Mouse (Mus musculus) testis, adult 2 months (tissue): ENCODE data around the gene Hmga1. TPM values are rescaled to one million over a fixed set of nuclear protein-coding genes. Genes with fewer than 3 reads are reported as not detected.
A peak's percentile ranks its signal among the peaks of the same experiment; 100 is the strongest.

ENCODE experiments used
- H3K27ac ChIP-seq: fragments of 200-500 bp; 2 replicates; pipeline ENCODE4 v1.5.1; 2012; ENCODE audit warnings: low read depth, low read length; ENCODE audit not compliant: control insufficient read depth, insufficient read depth
- H3K27me3 ChIP-seq: fragments of 200-500 bp; 2 replicates; pipeline ENCODE4 v1.6.1; 2012; ENCODE audit warnings: mild to moderate bottlenecking, low read length, moderate library complexity; ENCODE audit not compliant: control insufficient read depth, insufficient read depth
- H3K36me3 ChIP-seq: fragments of 200-500 bp; 2 replicates; pipeline ENCODE4 v1.6.1; 2012; ENCODE audit warnings: mild to moderate bottlenecking, low read length; ENCODE audit not compliant: control insufficient read depth, insufficient read depth
- H3K4me1 ChIP-seq: fragments of 200-500 bp; 2 replicates; pipeline ENCODE4 v1.6.1; 2012; ENCODE audit warnings: low read length; ENCODE audit not compliant: control insufficient read depth, insufficient read depth
- H3K4me3 ChIP-seq: fragments of 200-500 bp; 2 replicates; pipeline ENCODE4 v1.5.1; 2012; ENCODE audit warnings: low read depth, mild to moderate bottlenecking, low read length, moderate library complexity, mixed read lengths; ENCODE audit not compliant: control insufficient read depth
- CTCF ChIP-seq: fragments of 200-500 bp; IDR thresholded peaks from 2 replicates; pipeline ENCODE4 v1.5.1; 2012; ENCODE audit warnings: low read depth, mild to moderate bottlenecking, inconsistent platforms, low read length, moderate library complexity; ENCODE audit not compliant: control insufficient read depth, insufficient read depth, insufficient replicate concordance
- POLR2A ChIP-seq: fragments of 200-500 bp; IDR thresholded peaks from 2 replicates; pipeline ENCODE4 v1.6.1; 2012; ENCODE audit warnings: low read depth, mild to moderate bottlenecking, inconsistent platforms, low read length, moderate library complexity; ENCODE audit not compliant: control insufficient read depth
- polyA plus RNA-seq: library from polyadenylated mRNA; depleted of rRNA; stranded (reverse); fragments of >200 nt; gene quantifications from 2 replicates; pipeline ENCODE4 v1.2.3, GENCODE M21; 2012; rRNA removed

The Hmga1 gene
- polyA plus RNA-seq, result 64.3 and 68.4 TPM in 2 replicates

DNA sequence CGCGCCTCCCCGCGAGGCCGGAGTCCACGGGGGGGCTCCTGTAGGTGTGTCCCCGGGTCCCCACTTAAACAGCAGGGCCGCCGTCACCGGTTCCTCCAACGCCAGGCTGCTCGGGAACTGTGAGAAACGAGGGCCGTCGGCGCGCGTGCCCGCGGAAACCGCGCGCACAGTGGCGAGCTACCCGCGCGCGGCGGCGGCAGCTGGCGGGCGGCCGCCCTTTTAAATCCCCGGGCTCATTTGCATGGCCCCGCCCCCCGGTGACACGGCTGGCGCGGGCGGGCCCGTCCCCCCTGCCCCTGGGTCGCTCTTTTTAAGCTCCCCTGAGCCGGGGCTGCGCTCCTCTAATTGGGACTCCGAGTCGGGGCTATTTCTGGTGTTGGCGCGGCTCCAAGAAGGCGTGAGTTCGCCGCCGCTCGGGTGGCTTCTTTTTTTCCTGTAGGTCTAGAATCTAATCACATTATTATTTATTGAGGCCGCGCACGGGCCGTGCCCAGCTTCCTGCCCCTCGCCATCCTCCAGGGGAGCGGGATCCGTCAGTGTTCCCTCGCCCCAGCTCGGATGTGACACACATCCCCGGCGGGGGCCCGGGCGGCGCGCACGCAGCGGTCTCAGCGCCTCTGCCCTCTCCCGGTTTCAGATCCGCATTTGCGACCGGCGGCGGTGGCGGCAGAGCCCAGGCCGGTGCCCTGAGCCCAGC, at the start of gene Hmga1:
Gene Hmga1 (plus strand): TSS at position 183 of the 697 bp plus-strand sequence.
- no peaks in the 10 kb centered on the region; the same call in 1 of the 2 replicates for H3K36me3 ChIP-seq
- H3K4me1 ChIP-seq, result peaks cover 23% of the 10 kb centered on the region
- H3K27ac ChIP-seq, result peak within 1 kb of the TSS; percentile 79
- H3K4me3 ChIP-seq, result peak within 1 kb of the TSS; percentile 82
- no peaks in the 10 kb centered on the region for H3K27me3 ChIP-seq
- TF ChIP-seq POLR2A, result peak; percentile 83
- TF ChIP-seq CTCF, result no peak

GRCm38 (mm10) chr17:27506871-27507590, 49.3 kb upstream of the Hmga1 start:
- TF ChIP-seq POLR2A, result no peak
- no peak for TF ChIP-seq CTCF
- Histone ChIP-seq H3K4me3 (no peak overlapping the region), H3K36me3 (no peaks in the 10 kb centered on the region), H3K27me3 (no peaks in the 10 kb centered on the region; the same call in 1 of the 2 replicates), H3K4me1 (peaks cover 10% of the 10 kb centered on the region), H3K27ac (no peak overlapping the region)

DNA sequence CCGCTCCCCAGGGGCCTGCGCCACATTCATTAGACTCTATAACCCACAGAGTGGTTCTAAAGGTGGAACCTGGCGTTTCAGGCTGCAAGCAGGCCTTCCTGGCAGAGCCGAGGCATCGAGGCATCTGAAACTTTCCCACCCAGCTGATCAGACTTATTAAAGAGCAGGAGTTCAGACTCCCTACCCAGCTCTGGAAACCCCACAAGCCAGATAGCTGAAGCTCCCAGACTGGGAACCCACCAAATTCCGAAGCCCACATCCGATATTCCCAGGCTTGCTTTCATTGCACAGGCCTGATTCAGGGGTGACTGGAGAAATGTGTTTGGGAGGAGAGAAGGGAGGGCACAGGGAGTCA, 48.7 kb upstream of the Hmga1 start:
- no peaks in the 10 kb centered on the region for H3K36me3 ChIP-seq
- H3K27ac ChIP-seq, result no peak overlapping the region
- TF ChIP-seq CTCF, result no peak
- TF ChIP-seq POLR2A, result no peak
- no peaks in the 10 kb centered on the region for H3K27me3 ChIP-seq
- peaks cover 12% of the 10 kb centered on the region for H3K4me1 ChIP-seq
- no peak overlapping the region for H3K4me3 ChIP-seq

DNA sequence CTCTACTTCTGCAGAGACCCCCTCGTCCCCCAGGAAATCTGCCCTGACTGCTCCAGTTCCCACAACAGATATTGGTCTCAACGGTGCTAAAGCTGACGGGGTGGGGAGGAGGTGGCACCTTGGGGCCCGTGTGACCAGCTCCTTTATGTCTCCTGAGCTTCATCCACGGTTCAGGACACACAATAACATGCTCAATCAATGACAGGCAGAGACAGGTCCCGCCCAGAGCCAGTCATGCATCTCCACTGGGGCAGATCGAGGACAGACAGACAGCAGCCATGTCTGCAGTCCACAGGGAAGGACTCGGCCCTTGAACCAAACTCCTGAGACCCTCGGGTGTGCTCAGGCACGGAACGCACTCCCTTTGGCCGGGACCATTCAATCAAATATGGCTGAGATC, 48.3 kb upstream of the Hmga1 start:
- Histone ChIP-seq H3K27ac (no peak overlapping the region), H3K36me3 (no peaks in the 10 kb centered on the region), H3K4me1 (peaks cover 9% of the 10 kb centered on the region)

DNA sequence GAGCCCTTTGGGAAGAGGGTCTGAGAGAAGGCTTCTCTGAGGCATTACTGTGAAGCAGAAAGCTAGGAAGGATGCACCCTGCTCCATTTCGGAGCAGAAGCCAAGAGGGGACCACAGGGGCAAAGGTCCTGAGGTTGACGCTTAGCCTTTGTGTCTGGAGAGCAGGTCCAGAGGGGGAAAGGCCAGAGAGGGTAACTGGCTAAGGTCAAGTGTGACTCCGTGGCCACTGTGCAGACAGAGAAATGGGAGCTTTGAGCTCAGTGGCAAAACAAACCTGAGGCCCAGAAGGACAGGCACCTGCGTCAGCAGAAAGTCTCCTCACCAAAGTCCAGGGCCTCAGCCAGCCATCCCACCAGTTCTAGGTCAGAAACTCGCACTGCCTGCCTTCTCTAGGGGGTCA, 47.8 kb upstream of the Hmga1 start:
- Histone ChIP-seq H3K4me3 (no peak overlapping the region), H3K27ac (no peak overlapping the region), H3K27me3 (no peaks in the 10 kb centered on the region), H3K36me3 (no peaks in the 10 kb centered on the region), H3K4me1 (peaks cover 9% of the 10 kb centered on the region)
- TF ChIP-seq POLR2A, result no peak
- TF ChIP-seq CTCF, result no peak

More for the DNA sequence above, 48.3 kb upstream of the Hmga1 start:
- H3K4me3 ChIP-seq, result no peak overlapping the region
- no peaks in the 10 kb centered on the region for H3K27me3 ChIP-seq
- TF ChIP-seq CTCF (no peak), POLR2A (no peak)

- H3K4me1 ChIP-seq, result peaks cover 11% of the 10 kb centered on the region
Measured at GRCm38 (mm10) chr17:27509056-27509455, 47.2 kb upstream of the Hmga1 start.

GRCm38 (mm10) chr17:27510258-27511124, 45.8 kb upstream of the Hmga1 start:
- Histone ChIP-seq H3K4me3 (no peak overlapping the region), H3K27ac (no peak overlapping the region), H3K27me3 (no peaks in the 10 kb centered on the region), H3K4me1 (peaks cover 11% of the 10 kb centered on the region), H3K36me3 (no peaks in the 10 kb centered on the region)
- TF ChIP-seq POLR2A (no peak), CTCF (no peak)

More at GRCm38 (mm10) chr17:27509056-27509455, 47.2 kb upstream of the Hmga1 start:
- TF ChIP-seq CTCF (no peak), POLR2A (no peak)
- Histone ChIP-seq H3K27me3 (no peaks in the 10 kb centered on the region), H3K36me3 (no peaks in the 10 kb centered on the region), H3K27ac (no peak overlapping the region), H3K4me3 (no peak overlapping the region)
